Mouse (Mus musculus) heart, adult 2 months (tissue): Measurements from ENCODE around the gene Gm40193.

ENCODE experiments used
- CTCF ChIP-seq: fragments of 200-600 bp; IDR thresholded peaks from 2 replicates; pipeline ENCODE4 v1.8.1; 2022; ENCODE audit warnings: antibody characterized with exemption, mild to moderate bottlenecking, moderate library complexity
- EP300 ChIP-seq: fragments of 200-500 bp; IDR thresholded peaks from 2 replicates; pipeline ENCODE4 v1.6.1; 2011; ENCODE audit warnings: low read depth, low read length, control low read depth; ENCODE audit not compliant: insufficient read depth
- POLR2A ChIP-seq: fragments of 200-500 bp; IDR thresholded peaks from 2 replicates; pipeline ENCODE4 v1.6.1; 2011; ENCODE audit warnings: mild to moderate bottlenecking, low read depth, low read length, control low read depth; ENCODE audit not compliant: insufficient read depth

DNA sequence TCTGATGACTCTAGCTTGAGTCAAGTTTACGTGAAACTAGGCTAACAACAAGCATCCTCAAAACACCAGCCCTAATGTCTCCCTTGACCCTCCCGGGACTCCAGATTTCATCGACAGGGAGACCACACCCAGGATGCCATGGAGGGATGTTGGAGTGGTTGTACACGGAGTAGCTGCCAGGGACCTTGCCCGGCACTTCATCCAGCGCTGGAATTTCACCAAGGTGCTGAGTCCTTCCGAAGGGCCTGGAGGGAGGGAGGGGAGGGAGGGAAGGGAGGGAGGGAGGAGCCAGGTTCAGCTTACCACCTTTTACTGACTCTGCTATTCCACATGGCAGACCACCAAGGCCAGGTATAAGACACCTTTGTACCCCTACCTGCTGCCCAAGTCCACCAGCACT, 21.2 kb upstream of the Gm40193 start:
- no peak for TF ChIP-seq CTCF
- TF ChIP-seq POLR2A, result no peak
- no peak for TF ChIP-seq EP300
